Mouse (Mus musculus) embryonic fibroblast, embryonic 13.5 days (primary cell): Measurements from ENCODE around the gene Gm29133.

Source experiments
- CTCF ChIP-seq: IDR thresholded peaks from 2 replicates; pipeline ENCODE4 v1.5.1; 2011; ENCODE audit warnings: mild to moderate bottlenecking, control low read depth, low read length, moderate library complexity, borderline replicate concordance; ENCODE audit not compliant: insufficient read depth
- POLR2A ChIP-seq: IDR thresholded peaks from 2 replicates; pipeline ENCODE4 v1.6.1; 2011; ENCODE audit warnings: low read depth, mild to moderate bottlenecking, control low read depth, low read length, moderate library complexity

GRCm38 (mm10) chr3:75774253-75774652 lies 26.3 kb downstream of the Gm29133 start:
- TF ChIP-seq CTCF: no peak
- no peak for TF ChIP-seq POLR2A
